Mouse (Mus musculus) erythroblast, embryonic 14.5 days (primary cell): ENCODE data around the gene Vti1a.

ENCODE experiments used
- GATA1 ChIP-seq: IDR thresholded peaks from 2 replicates; pipeline ENCODE4 v1.6.1; 2012; ENCODE audit warnings: low read length, inconsistent platforms, mixed read lengths
- TAL1 ChIP-seq: IDR thresholded peaks from 3 replicates; pipeline ENCODE4 v1.6.1; 2012; ENCODE audit warnings: low read length, inconsistent platforms, mixed read lengths

DNA sequence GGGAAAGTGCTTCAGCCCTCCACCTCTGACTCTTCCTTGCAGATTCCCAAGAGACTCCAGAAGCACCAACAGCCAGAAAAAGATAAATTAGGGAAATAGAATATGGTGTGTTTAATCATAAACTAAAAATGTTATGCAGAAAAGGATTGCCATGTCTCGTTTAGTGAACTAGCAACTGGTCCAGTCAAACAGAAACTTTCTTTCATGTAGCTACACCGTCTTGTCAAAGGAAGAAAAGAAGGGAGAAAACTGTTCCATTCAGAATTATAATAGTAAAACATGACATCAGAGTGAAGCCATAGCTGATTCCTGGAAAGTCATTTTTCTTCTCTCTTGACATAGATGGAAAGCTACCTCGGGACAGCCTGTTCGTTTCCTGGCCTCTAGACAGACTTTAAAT lies 185.9 kb downstream of the Vti1a start:
- TF ChIP-seq TAL1, result no peak
- TF ChIP-seq GATA1, result no peak
